Mouse (Mus musculus) cerebellum, adult 9-10 months (tissue): Measurements from ENCODE around the gene Trak1.
"Not testable (repeated sequence)": the region's sequence is repeated elsewhere in the genome, so short reads cannot be mapped to it uniquely, and the experiment has no call there.

Experiments
- DNase-seq: peaks from one replicate; pipeline ENCODE4 v3.0.0; 2022

Gene Trak1

GRCm38 (mm10) chr9:121321118-121321517 is 23.8 kb downstream of the Trak1 start:
- DNase-seq, result no peak

- DNase-seq, result no peak
Measured at GRCm38 (mm10) chr9:121322034-121322433, 24.7 kb downstream of the Trak1 start.

- DNase-seq, result not testable (repeated sequence)
Measured at GRCm38 (mm10) chr9:121328342-121328741, 31.0 kb downstream of the Trak1 start.

- DNase-seq, result no peak
Measured at GRCm38 (mm10) chr9:121329181-121329580, 31.9 kb downstream of the Trak1 start.

- no peak for DNase-seq
Measured at GRCm38 (mm10) chr9:121330065-121330464, 32.8 kb downstream of the Trak1 start.

- DNase-seq, result no peak
Measured at GRCm38 (mm10) chr9:121331438-121331837, 34.1 kb downstream of the Trak1 start.

- no peak for DNase-seq
Measured at GRCm38 (mm10) chr9:121331878-121332630, 34.8 kb downstream of the Trak1 start.

- DNase-seq, result no peak
Measured at GRCm38 (mm10) chr9:121333559-121333958, 36.3 kb downstream of the Trak1 start.

- no peak for DNase-seq
Measured at GRCm38 (mm10) chr9:121334311-121334851, 37.1 kb downstream of the Trak1 start.

- DNase-seq, result no peak
Measured at GRCm38 (mm10) chr9:121335568-121335967, 38.3 kb downstream of the Trak1 start.

- no peak for DNase-seq
Measured at GRCm38 (mm10) chr9:121336324-121336946, 39.1 kb downstream of the Trak1 start.

- no peak for DNase-seq
Measured at GRCm38 (mm10) chr9:121337216-121337937, 40.1 kb downstream of the Trak1 start.

- DNase-seq, result no peak
Measured at GRCm38 (mm10) chr9:121337938-121338289, 40.6 kb downstream of the Trak1 start.

- DNase-seq, result no peak
Measured at GRCm38 (mm10) chr9:121341832-121342231, 44.5 kb downstream of the Trak1 start.

- no peak for DNase-seq
Measured at GRCm38 (mm10) chr9:121342510-121343110, 45.3 kb downstream of the Trak1 start.

GRCm38 (mm10) chr9:121343122-121343876 is 46.0 kb downstream of the Trak1 start:
- no peak for DNase-seq

- no peak for DNase-seq
Measured at GRCm38 (mm10) chr9:121344344-121344743, 47.0 kb downstream of the Trak1 start.

GRCm38 (mm10) chr9:121345427-121346130 is 48.3 kb downstream of the Trak1 start:
- no peak for DNase-seq

- no peak for DNase-seq
Measured at GRCm38 (mm10) chr9:121346635-121347034, 49.3 kb downstream of the Trak1 start.

- peak; percentile 71 for DNase-seq
Measured at GRCm38 (mm10) chr9:121347981-121348380, 50.7 kb downstream of the Trak1 start.

- no peak for DNase-seq
Measured at GRCm38 (mm10) chr9:121348476-121348875, 51.2 kb downstream of the Trak1 start.

GRCm38 (mm10) chr9:121349111-121349510 is 51.8 kb downstream of the Trak1 start:
- no peak for DNase-seq
